Mouse (Mus musculus) megakaryocyte, embryonic 14.5 days (primary cell): Measurements from ENCODE around the gene Anxa1.

Experiments
- FLI1 ChIP-seq: IDR thresholded peaks from 2 replicates; pipeline ENCODE4 v1.6.1; 2012; ENCODE audit warnings: low read length, inconsistent platforms, mixed read lengths
- GATA1 ChIP-seq: IDR thresholded peaks from 3 replicates; pipeline ENCODE4 v1.6.1; 2012; ENCODE audit warnings: mixed read lengths, low read length, inconsistent platforms, borderline replicate concordance

DNA sequence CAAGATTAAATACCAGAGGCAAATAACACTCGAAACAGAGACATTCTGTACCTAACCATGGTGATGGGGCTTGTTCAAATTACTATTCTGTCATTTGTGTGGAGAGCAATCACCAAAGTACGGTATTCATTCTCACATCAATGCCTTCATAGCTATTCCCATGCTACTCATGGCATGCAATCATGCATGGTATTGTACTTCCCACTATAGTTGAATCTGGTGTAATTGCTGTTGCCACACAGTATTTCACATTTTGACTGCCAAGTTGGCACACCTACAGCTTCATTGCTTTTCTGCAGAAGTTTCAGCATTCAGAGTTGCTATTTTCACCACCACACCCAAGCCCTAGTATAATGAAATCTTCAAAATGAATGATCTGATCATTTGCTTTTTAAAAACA, 4.4 kb downstream of the Anxa1 start:
- TF ChIP-seq GATA1 (no peak), FLI1 (no peak)
